Mouse (Mus musculus): ENCODE results near the gene Mcidas. TPM values are rescaled to one million over a fixed set of nuclear protein-coding genes. Genes with fewer than 3 reads are reported as not detected.
A peak's percentile ranks its signal among the peaks of the same experiment; 100 is the strongest.
"Not testable (repeated sequence)": the region's sequence is repeated elsewhere in the genome, so short reads cannot be mapped to it uniquely, and the experiment has no call there.

Mcidas gene
- polyA plus RNA-seq, 1 experiment from 2014 or later, result 0.05 TPM

- ATAC-seq, result peak; percentile 21; the same call in 1 of the 2 replicates
- H3K4me1 ChIP-seq (ENCODE audit: control insufficient read depth, insufficient read depth, low read length), result peaks cover 14% of the 10 kb centered on the region
- peaks cover 43% of the 10 kb centered on the region for H3K27me3 ChIP-seq (replicated peaks; ENCODE audit: control insufficient read depth, insufficient read depth, low read length)
- peak overlapping the region; percentile 52 for H3K4me3 ChIP-seq (ENCODE audit: low read length)
- WGBS, result under 1% methylated on average over 46 of the region's 46 CpGs
- peak overlapping the region; percentile 87 for H3K4me2 ChIP-seq (ENCODE audit: low read depth, low read length)
- no peaks in the 10 kb centered on the region for H3K36me3 ChIP-seq (ENCODE audit: control insufficient read depth, insufficient read depth, low read length)
- H3K27ac ChIP-seq (ENCODE audit: low read length), result no peak overlapping the region
- H3K9ac ChIP-seq (ENCODE audit: low read depth, low read length), result peak overlapping the region; percentile 56
- H3K9me3 ChIP-seq (ENCODE audit: control insufficient read depth, low read length), result no peaks in the 10 kb centered on the region
Observed at GRCm38 (mm10) chr13:112998427-112999201, 5.0 kb downstream of the Mcidas start.

- Histone ChIP-seq H3K4me3 (ENCODE audit: low read length) (no peak overlapping the region), H3K9me3 (ENCODE audit: control insufficient read depth, low read length) (no peaks in the 10 kb centered on the region), H3K27ac (ENCODE audit: low read length) (no peak overlapping the region), H3K4me2 (ENCODE audit: low read depth, low read length) (no peak overlapping the region), H3K4me1 (ENCODE audit: control insufficient read depth, insufficient read depth, low read length) (peaks cover 8% of the 10 kb centered on the region), H3K36me3 (ENCODE audit: control insufficient read depth, insufficient read depth, low read length) (no peaks in the 10 kb centered on the region), H3K27me3 (replicated peaks; ENCODE audit: control insufficient read depth, insufficient read depth, low read length) (peaks cover 28% of the 10 kb centered on the region), H3K9ac (ENCODE audit: low read depth, low read length) (no peak overlapping the region)
- WGBS, result 62% methylated on average over 3 of the region's 3 CpGs
- ATAC-seq, result peak; percentile 4; the same call in 1 of the 2 replicates
Observed at GRCm38 (mm10) chr13:113000090-113000489, 6.4 kb downstream of the Mcidas start.

GRCm38 (mm10) chr13:113000576-113001318 is 7.1 kb downstream of the Mcidas start:
- H3K4me2 ChIP-seq (ENCODE audit: low read depth, low read length), result peak overlapping the region; percentile 25; the same call in 1 of the 2 replicates
- ATAC-seq, result peak; percentile 99
- 45% methylated on average over 9 of the region's 9 CpGs for WGBS
- H3K27me3 ChIP-seq (replicated peaks; ENCODE audit: control insufficient read depth, insufficient read depth, low read length), result peaks cover 24% of the 10 kb centered on the region
- no peaks in the 10 kb centered on the region for H3K36me3 ChIP-seq (ENCODE audit: control insufficient read depth, insufficient read depth, low read length)
- no peaks in the 10 kb centered on the region for H3K9me3 ChIP-seq (ENCODE audit: control insufficient read depth, low read length)
- peaks cover 8% of the 10 kb centered on the region for H3K4me1 ChIP-seq (ENCODE audit: control insufficient read depth, insufficient read depth, low read length)
- H3K4me3 ChIP-seq (ENCODE audit: low read length), result no peak overlapping the region
- no peak overlapping the region for H3K27ac ChIP-seq (ENCODE audit: low read length)
- H3K9ac ChIP-seq (ENCODE audit: low read depth, low read length), result no peak overlapping the region

GRCm38 (mm10) chr13:113012683-113013082 is 19.0 kb downstream of the Mcidas start:
- Histone ChIP-seq H3K9ac (ENCODE audit: low read depth, low read length) (no peak overlapping the region), H3K4me1 (ENCODE audit: control insufficient read depth, insufficient read depth, low read length) (no peaks in the 10 kb centered on the region), H3K4me3 (ENCODE audit: low read length) (no peak overlapping the region), H3K9me3 (ENCODE audit: control insufficient read depth, low read length) (no peaks in the 10 kb centered on the region), H3K27ac (ENCODE audit: low read length) (no peak overlapping the region), H3K4me2 (ENCODE audit: low read depth, low read length) (no peak overlapping the region; the same call in 1 of the 2 replicates), H3K36me3 (ENCODE audit: control insufficient read depth, insufficient read depth, low read length) (no peaks in the 10 kb centered on the region), H3K27me3 (replicated peaks; ENCODE audit: control insufficient read depth, insufficient read depth, low read length) (no peaks in the 10 kb centered on the region)
- 79% methylated on average over 6 of the region's 6 CpGs for WGBS
- no peak for ATAC-seq

- not testable (repeated sequence) for H3K27ac ChIP-seq (ENCODE audit: low read length); H3K4me1 ChIP-seq (ENCODE audit: control insufficient read depth, insufficient read depth, low read length); ATAC-seq; H3K27me3 ChIP-seq (replicated peaks; ENCODE audit: control insufficient read depth, insufficient read depth, low read length); H3K9me3 ChIP-seq (ENCODE audit: control insufficient read depth, low read length); H3K36me3 ChIP-seq (ENCODE audit: control insufficient read depth, insufficient read depth, low read length); H3K9ac ChIP-seq (ENCODE audit: low read depth, low read length)
- H3K4me3 ChIP-seq (ENCODE audit: low read length), result peak overlapping the region; percentile 33
- peak overlapping the region; percentile 40 for H3K4me2 ChIP-seq (ENCODE audit: low read depth, low read length)
- WGBS, result 42% methylated on average over 19 of the region's 20 CpGs
Observed at GRCm38 (mm10) chr13:113013174-113013953, 19.7 kb downstream of the Mcidas start.

GRCm38 (mm10) chr13:113021521-113021920 is 27.9 kb downstream of the Mcidas start:
- H3K36me3 ChIP-seq (ENCODE audit: control insufficient read depth, insufficient read depth, low read length), result no peaks in the 10 kb centered on the region
- WGBS, result 84% methylated on average over 2 of the region's 2 CpGs
- no peaks in the 10 kb centered on the region for H3K27me3 ChIP-seq (replicated peaks; ENCODE audit: control insufficient read depth, insufficient read depth, low read length)
- no peak overlapping the region for H3K27ac ChIP-seq (ENCODE audit: low read length)
- no peak for ATAC-seq
- H3K9ac ChIP-seq (ENCODE audit: low read depth, low read length), result no peak overlapping the region
- H3K9me3 ChIP-seq (ENCODE audit: control insufficient read depth, low read length), result no peaks in the 10 kb centered on the region
- 0 out of 2 replicates have a peak, but pooled peaks cover 4% of the 10 kb centered on the region for H3K4me1 ChIP-seq (ENCODE audit: control insufficient read depth, insufficient read depth, low read length)
- no peak overlapping the region for H3K4me3 ChIP-seq (ENCODE audit: low read length)
- no peak overlapping the region for H3K4me2 ChIP-seq (ENCODE audit: low read depth, low read length)

- Histone ChIP-seq H3K4me2 (ENCODE audit: low read depth, low read length) (no peak overlapping the region), H3K27me3 (replicated peaks; ENCODE audit: control insufficient read depth, insufficient read depth, low read length) (no peaks in the 10 kb centered on the region), H3K4me1 (ENCODE audit: control insufficient read depth, insufficient read depth, low read length) (0 out of 2 replicates have a peak, but pooled peaks cover 4% of the 10 kb centered on the region), H3K4me3 (ENCODE audit: low read length) (no peak overlapping the region), H3K9me3 (ENCODE audit: control insufficient read depth, low read length) (no peaks in the 10 kb centered on the region), H3K9ac (ENCODE audit: low read depth, low read length) (no peak overlapping the region), H3K36me3 (ENCODE audit: control insufficient read depth, insufficient read depth, low read length) (no peaks in the 10 kb centered on the region), H3K27ac (ENCODE audit: low read length) (no peak overlapping the region)
- peak; percentile 56 for ATAC-seq
- WGBS, result 73% methylated on average over 8 of the region's 8 CpGs
Observed at GRCm38 (mm10) chr13:113022467-113022866, 28.8 kb downstream of the Mcidas start.

GRCm38 (mm10) chr13:113023274-113024143 is 29.9 kb downstream of the Mcidas start:
- Histone ChIP-seq H3K36me3 (ENCODE audit: control insufficient read depth, insufficient read depth, low read length) (no peaks in the 10 kb centered on the region), H3K4me1 (ENCODE audit: control insufficient read depth, insufficient read depth, low read length) (0 out of 2 replicates have a peak, but pooled peaks cover 4% of the 10 kb centered on the region), H3K4me3 (ENCODE audit: low read length) (no peak overlapping the region), H3K27me3 (replicated peaks; ENCODE audit: control insufficient read depth, insufficient read depth, low read length) (no peaks in the 10 kb centered on the region; the same call in 1 of the 2 replicates), H3K27ac (ENCODE audit: low read length) (no peak overlapping the region), H3K4me2 (ENCODE audit: low read depth, low read length) (no peak overlapping the region), H3K9ac (ENCODE audit: low read depth, low read length) (no peak overlapping the region), H3K9me3 (ENCODE audit: control insufficient read depth, low read length) (no peaks in the 10 kb centered on the region)
- WGBS, result 66% methylated on average over 17 of the region's 17 CpGs
- no peak for ATAC-seq
